Mouse (Mus musculus) adipocyte (in vitro differentiated cells): ENCODE results near the gene Foxp2.

Experiments
- DNase-seq: peaks from one replicate; pipeline ENCODE4 v3.0.0-alpha.2; 2016; ENCODE audit warnings: low spot score

Foxp2 gene

GRCm38 (mm10) chr6:15373621-15374020 lies 472.5 kb downstream of the Foxp2 start:
- DNase-seq: no peak

GRCm38 (mm10) chr6:15378261-15378660 lies 477.1 kb downstream of the Foxp2 start:
- DNase-seq: no peak

GRCm38 (mm10) chr6:15396462-15396861 lies 495.3 kb downstream of the Foxp2 start:
- no peak for DNase-seq

GRCm38 (mm10) chr6:15397485-15397884 lies 496.3 kb downstream of the Foxp2 start:
- no peak for DNase-seq

GRCm38 (mm10) chr6:15401138-15401537 lies 500.0 kb downstream of the Foxp2 start:
- no peak for DNase-seq

- no peak for DNase-seq
These were observed 500.9 kb downstream of the Foxp2 start for GRCm38 (mm10) chr6:15402026-15402425.

- DNase-seq: no peak
These were observed 514.0 kb downstream of the Foxp2 start for GRCm38 (mm10) chr6:15415099-15415498.

- DNase-seq: no peak
These were observed 558.6 kb downstream of the Foxp2 start for GRCm38 (mm10) chr6:15459701-15460100.

- DNase-seq: no peak
These were observed 562.2 kb downstream of the Foxp2 start for GRCm38 (mm10) chr6:15463390-15463789.

GRCm38 (mm10) chr6:15465471-15465870 lies 564.3 kb downstream of the Foxp2 start:
- no peak for DNase-seq

- no peak for DNase-seq
These were observed 565.5 kb downstream of the Foxp2 start for GRCm38 (mm10) chr6:15466634-15467033.

- no peak for DNase-seq
These were observed 585.8 kb downstream of the Foxp2 start for GRCm38 (mm10) chr6:15486909-15487308.
